In the genomic region with DNA sequence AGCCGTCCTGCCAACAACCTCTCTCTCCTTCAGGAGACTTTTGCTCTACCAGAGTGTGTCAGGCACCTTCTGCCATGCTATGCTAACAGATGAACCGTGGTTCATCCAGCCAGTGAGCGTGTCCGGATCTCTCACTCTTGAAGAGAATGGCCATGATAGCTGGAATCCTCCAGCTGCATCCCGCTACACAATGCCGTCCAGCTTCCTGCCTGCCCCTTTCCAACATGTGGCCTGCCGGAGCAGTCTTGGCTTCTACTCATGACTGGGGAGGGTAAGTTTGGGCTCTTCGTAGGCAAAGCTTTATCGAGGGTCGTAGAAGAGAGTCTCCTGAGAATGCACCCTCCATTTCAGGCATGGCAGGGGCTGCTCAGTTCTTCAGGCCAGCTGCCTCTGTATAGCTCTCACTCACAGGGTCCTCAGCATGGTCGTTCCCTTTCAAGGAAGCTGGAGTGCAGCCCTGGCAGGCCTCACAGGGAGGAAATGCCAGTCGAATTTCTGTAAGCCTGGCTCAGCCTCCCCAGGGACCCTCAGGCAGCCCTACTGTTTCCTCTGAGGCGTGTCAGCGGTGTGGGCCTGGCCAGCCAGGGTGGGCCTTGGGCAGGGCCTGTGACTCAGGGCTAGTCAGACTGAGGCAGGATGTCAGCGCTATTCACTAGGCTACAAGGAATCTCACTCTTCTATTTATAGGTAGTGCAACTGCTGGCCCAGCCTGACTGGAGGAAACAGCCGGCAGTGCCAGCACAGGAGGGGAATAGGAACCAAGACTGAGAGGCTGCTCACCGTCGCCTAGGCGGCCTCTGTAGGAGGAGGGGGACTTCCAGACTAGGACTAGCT, we compare ENCODE assay signal across 8 mouse cellular contexts.
DNase-seq lines count a peak whose midpoint lies in the region; ATAC-seq lines count a peak whose summit lies in the region.

No protein-coding gene starts in this region.

- no peak overlapping the region for H3K4me3 ChIP-seq in hindbrain, embryonic 16.5 days (ENCODE audit: low read length)
- no peak overlapping the region for H3K4me3 ChIP-seq in liver, embryonic 11.5 days (ENCODE audit: low read depth, low read length)

- no peak overlapping the region for H3K4me2 ChIP-seq in hindbrain, embryonic 16.5 days (ENCODE audit: low read length)
- no peak overlapping the region for H3K4me2 ChIP-seq in liver, embryonic 11.5 days

- peak overlapping the region; percentile 67 for H3K27ac ChIP-seq in hindbrain, embryonic 16.5 days (ENCODE audit: low read depth, low read length)
- H3K27ac ChIP-seq in liver, embryonic 11.5 days (ENCODE audit: low read depth, low read length), result 0 out of 2 replicates have a peak overlapping the region, but pooled peaks have one; percentile 5

- peak; percentile 84 for ATAC-seq in hindbrain, embryonic 16.5 days
- ATAC-seq in liver, embryonic 11.5 days (replicated peaks; ENCODE audit: low FRiP score), result no peak; the same call in 1 of the 2 replicates

- no peaks in the 10 kb centered on the region for H3K27me3 ChIP-seq in hindbrain, embryonic 16.5 days (replicated peaks; ENCODE audit: control insufficient read depth, insufficient read depth, low read length)
- H3K27me3 ChIP-seq in liver, embryonic 11.5 days (replicated peaks; ENCODE audit: control insufficient read depth, insufficient read depth, low read length), result no peaks in the 10 kb centered on the region; the same call in 1 of the 2 replicates
- H3K27me3 ChIP-seq in splenic B cell, adult 2 months (ENCODE audit: control insufficient read depth, insufficient read depth, low read length, poor library complexity, severe bottlenecking), result no peaks in the 10 kb centered on the region

- intact Hi-C loops in gastrocnemius, postnatal 36 days (cut with DNase I), result loop anchor here (2.0 kb wide), 1 partner anchor 52 kb away; no protein-coding TSS in a partner anchor

- peak; percentile 67 for DNase-seq in MN1 (ENCODE audit: low spot score)
- DNase-seq in adrenal gland, postnatal 36 days, result peak; percentile 71 to 83
- DNase-seq in gastrocnemius, postnatal 36 days, result peak; percentile 50 to 51
- no peak for DNase-seq in liver, embryonic 11.5 days (ENCODE audit: low spot score)
- peak; percentile 18 for DNase-seq in splenic B cell, adult 2 months (ENCODE audit: low read depth, low spot score)
- DNase-seq in thymus, postnatal 10 days (ENCODE audit: low spot score in 2 of 2), result no peak
- DNase-seq in cerebellum, adult 11-12 months, result no peak

- peaks cover 15% of the 10 kb centered on the region for H3K4me1 ChIP-seq in hindbrain, embryonic 16.5 days (ENCODE audit: control insufficient read depth, insufficient read depth, low read depth, low read length)
- peaks cover 20% of the 10 kb centered on the region for H3K4me1 ChIP-seq in liver, embryonic 11.5 days (replicated peaks; ENCODE audit: control insufficient read depth, insufficient read depth, low read length)

- 59% methylated on average over 19 of the region's 19 CpGs for WGBS in hindbrain, embryonic 16.5 days
- WGBS in liver, embryonic 11.5 days, result 66% methylated on average over 19 of the region's 19 CpGs

- H3K9ac ChIP-seq in hindbrain, embryonic 16.5 days (ENCODE audit: low read depth, low read length), result peak overlapping the region; percentile 6; the same call in 1 of the 2 replicates
- no peak overlapping the region for H3K9ac ChIP-seq in liver, embryonic 11.5 days (ENCODE audit: low read depth, low read length)

- H3K36me3 ChIP-seq in hindbrain, embryonic 16.5 days (ENCODE audit: control insufficient read depth, insufficient read depth, low read length), result no peaks in the 10 kb centered on the region
- H3K36me3 ChIP-seq in liver, embryonic 11.5 days (ENCODE audit: control insufficient read depth, insufficient read depth, low read length), result no peaks in the 10 kb centered on the region
- no peaks in the 10 kb centered on the region for H3K36me3 ChIP-seq in splenic B cell, adult 2 months (ENCODE audit: control insufficient read depth, insufficient read depth, low read length, poor library complexity, severe bottlenecking)

- no peaks in the 10 kb centered on the region for H3K9me3 ChIP-seq in hindbrain, embryonic 16.5 days (ENCODE audit: control insufficient read depth, low read length)
- no peaks in the 10 kb centered on the region for H3K9me3 ChIP-seq in liver, embryonic 11.5 days (ENCODE audit: control insufficient read depth, low read length)

Comparison
In these comparisons a context has a peak if more than half of its experiments do, and no peak if none do; other contexts are left out.
1. DNase-seq: peak in MN1 (single experiment), adrenal gland, postnatal 36 days (2 of 2), gastrocnemius, postnatal 36 days (2 of 2) and splenic B cell, adult 2 months (single experiment); none in liver, embryonic 11.5 days (single experiment), thymus, postnatal 10 days (0 of 2) and cerebellum, adult 11-12 months (single experiment).